Mouse (Mus musculus): ENCODE results near the gene Zfp120. TPM values are rescaled to one million over a fixed set of nuclear protein-coding genes. Genes with fewer than 3 reads are reported as not detected.

Gene Zfp120
- polyA plus RNA-seq, 1 experiment from 2014 or later, result 8.9 TPM

Other genes starting within 250 kb of the Zfp120 start
- gene Gm10770, start 43.0 kb upstream of the Zfp120 start, polyA plus RNA-seq (2015; fragmentation: Nextera tagmentation; extraction: Ambion mirVana), result not detected in 2 replicates
- gene Gm14139, start 45.0 kb upstream of the Zfp120 start, polyA plus RNA-seq (2015; fragmentation: Nextera tagmentation; extraction: Ambion mirVana), result not detected in 2 replicates
- gene Zfp937, start 81.4 kb upstream of the Zfp120 start, polyA plus RNA-seq (2015; fragmentation: Nextera tagmentation; extraction: Ambion mirVana), result 12.4 and 15.0 TPM in 2 replicates
- 2.9 and 4.7 TPM in 2 replicates for gene Gm21994, start 118.9 kb upstream of the Zfp120 start, polyA plus RNA-seq (2015; fragmentation: Nextera tagmentation; extraction: Ambion mirVana)
- gene Gm14124, start 120.8 kb upstream of the Zfp120 start, polyA plus RNA-seq (2015; fragmentation: Nextera tagmentation; extraction: Ambion mirVana), result not detected in 2 replicates
- gene Gm10130, start 187.0 kb upstream of the Zfp120 start, polyA plus RNA-seq (2015; fragmentation: Nextera tagmentation; extraction: Ambion mirVana), result 2.3 and 2.7 TPM in 2 replicates
- gene 3300002I08Rik, start 226.1 kb upstream of the Zfp120 start, polyA plus RNA-seq (2015; fragmentation: Nextera tagmentation; extraction: Ambion mirVana), result 14.6 and 18.2 TPM in 2 replicates

All from neural tube, embryonic 13.5 days (tissue).